Mouse (Mus musculus): ENCODE results near the gene Gbf1. TPM values are rescaled to one million over a fixed set of nuclear protein-coding genes. Genes with fewer than 3 reads are reported as not detected.

Gene Gbf1
- total and polyA plus RNA-seq, 3 experiments = 8.6 to 26.1 (median 18.7) TPM

DNA sequence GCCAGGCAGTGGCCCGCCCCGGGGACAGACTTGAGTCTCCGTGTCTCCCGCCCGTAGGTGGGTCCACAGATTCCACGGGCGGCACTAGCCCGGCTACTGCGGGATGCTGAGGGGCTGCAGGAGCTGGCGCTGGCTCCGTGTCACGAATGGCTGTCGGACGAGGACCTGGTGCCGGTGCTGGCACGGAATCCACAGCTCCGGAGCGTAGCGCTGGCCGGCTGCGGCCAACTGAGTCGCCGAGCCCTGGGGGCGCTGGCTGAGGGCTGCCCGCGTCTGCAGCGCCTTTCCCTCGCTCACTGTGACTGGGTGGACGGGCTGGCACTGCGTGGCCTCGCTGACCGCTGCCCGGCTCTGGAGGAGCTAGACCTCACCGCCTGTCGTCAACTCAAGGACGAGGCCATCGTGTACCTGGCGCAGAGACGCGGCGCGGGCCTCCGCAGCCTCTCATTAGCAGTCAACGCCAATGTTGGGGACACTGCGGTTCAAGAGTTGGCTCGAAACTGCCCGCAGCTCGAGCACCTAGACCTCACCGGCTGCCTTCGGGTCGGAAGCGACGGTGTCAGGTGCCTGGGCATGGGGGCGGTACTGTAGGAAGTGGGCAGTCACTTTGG, 176.8 kb downstream of the Gbf1 start:
- dilution Hi-C loops (cut with MboI; ENCODE audit: extremely low pct_ligation_motif_present, extremely low pct_unique_long_range_greater_than_20kb, low sequenced_read_pairs) (no loop called here), in situ Hi-C loops (cut with MboI; ENCODE audit: low pct_ligation_motif_present, low pct_unique_long_range_greater_than_20kb, low sequenced_read_pairs) (no loop called here)
- Histone ChIP-seq H3K4me3 (replicated peaks in 1 of 3; ENCODE audit: low read depth in 2 of 3, low read length in 2 of 3, poor library complexity in 1 of 3) (peak overlapping the region; percentile 67 to 86 (median 68)), H3K9ac (ENCODE audit: insufficient read depth, low read depth) (peak overlapping the region; percentile 45; the same call in 1 of the 2 replicates), H3K4me1 (ENCODE audit: control insufficient read depth in 1 of 2, insufficient read depth in 2 of 2) (peaks cover 9 to 37% of the 10 kb centered on the region in 2 experiments), H3K36me3 (replicated peaks in 1 of 2; ENCODE audit: control insufficient read depth in 1 of 2, insufficient read depth in 1 of 2, low read length in 1 of 2) (peaks cover 22 to 41% of the 10 kb centered on the region in 2 experiments), H3K27me3 (replicated peaks) (peaks cover 28% of the 10 kb centered on the region), H3K79me2 (replicated peaks; ENCODE audit: control insufficient read depth, extremely low read depth, insufficient read depth, poor library complexity, severe bottlenecking) (no peaks in the 10 kb centered on the region), H3K4me2 (ENCODE audit: insufficient read depth, low read depth, poor library complexity, severe bottlenecking) (peak overlapping the region; percentile 75), H3K27ac (ENCODE audit: insufficient read depth, low read depth) (peak overlapping the region; percentile 88; the same call in 1 of the 2 replicates), H3K9me3 (replicated peaks; ENCODE audit: low read length) (no peaks in the 10 kb centered on the region)
- no peak for TF ChIP-seq BHLHE40 (IDR thresholded peaks at IDR 0.05; ENCODE audit: low read depth, low read length)
- TF ChIP-seq USF2 (conservative IDR thresholded peaks at IDR 0.05; ENCODE audit: low read depth, low read length) = no peak
- no peak for TF ChIP-seq POLR2AphosphoS2 (IDR thresholded peaks at IDR 0.05; ENCODE audit: low read depth, low read length)
- TF ChIP-seq PAX5 (IDR thresholded peaks at IDR 0.05; ENCODE audit: low read length) = no peak
- no peak for TF ChIP-seq GABPA (IDR thresholded peaks at IDR 0.05; ENCODE audit: insufficient replicate concordance, low read depth, low read length)
- no peak for TF ChIP-seq MXI1 (IDR thresholded peaks at IDR 0.05; ENCODE audit: low read depth, low read length)
- no peak for TF ChIP-seq UBTF (IDR thresholded peaks at IDR 0.05; ENCODE audit: low read depth, low read length)
- TF ChIP-seq CTCF (conservative IDR thresholded peaks at IDR 0.05 in 1 of 2, IDR thresholded peaks at IDR 0.05 in 1 of 2; ENCODE audit: low read depth in 2 of 2, low read length in 2 of 2) = no peak
- no peak for TF ChIP-seq ZNF384 (IDR thresholded peaks at IDR 0.05; ENCODE audit: low read depth, low read length)
- TF ChIP-seq TCF12 (IDR thresholded peaks at IDR 0.05; ENCODE audit: low read depth, low read length) = no peak
- no peak for TF ChIP-seq MEF2A (IDR thresholded peaks at IDR 0.05; ENCODE audit: borderline replicate concordance, low read depth, low read length)
- TF ChIP-seq ZC3H11A (IDR thresholded peaks at IDR 0.05; ENCODE audit: low read depth, low read length) = no peak
- TF ChIP-seq NELFE (IDR thresholded peaks at IDR 0.05; ENCODE audit: low read depth, low read length) = no peak
- no peak for DNase-seq (ENCODE audit: extremely low read depth)

DNA sequence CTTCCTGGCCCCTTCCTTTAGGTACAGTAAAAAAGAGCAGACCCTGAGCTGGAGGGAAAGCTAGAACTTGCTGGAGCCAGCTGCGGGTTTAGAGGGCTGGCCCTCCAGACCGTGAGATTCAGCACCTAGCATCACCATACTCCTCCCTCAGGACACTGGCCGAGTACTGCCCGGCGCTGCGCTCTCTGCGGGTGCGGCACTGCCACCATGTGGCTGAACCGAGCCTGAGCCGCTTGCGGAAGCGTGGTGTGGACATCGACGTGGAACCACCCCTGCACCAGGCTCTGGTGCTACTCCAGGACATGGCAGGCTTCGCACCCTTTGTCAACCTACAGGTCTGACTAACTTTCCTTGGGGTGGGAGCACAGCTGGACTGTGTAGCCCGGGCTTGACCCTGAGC, 177.6 kb downstream of the Gbf1 start:
- peak; percentile 66 for DNase-seq (ENCODE audit: extremely low read depth)
- no peak overlapping the region for H3K4me3 ChIP-seq (replicated peaks in 1 of 3; ENCODE audit: low read depth in 2 of 3, low read length in 2 of 3, poor library complexity in 1 of 3)
- peaks cover 12 to 43% of the 10 kb centered on the region in 2 experiments for H3K4me1 ChIP-seq (ENCODE audit: control insufficient read depth in 1 of 2, insufficient read depth in 2 of 2)
- TF ChIP-seq ZC3H11A (IDR thresholded peaks at IDR 0.05; ENCODE audit: low read depth, low read length) (peak; percentile 4; the same call in 1 of the 2 replicates), MAZ (IDR thresholded peaks at IDR 0.05; ENCODE audit: low read depth, low read length) (no peak), MAFK (IDR thresholded peaks at IDR 0.05; ENCODE audit: insufficient replicate concordance, low read length) (no peak), BHLHE40 (IDR thresholded peaks at IDR 0.05; ENCODE audit: low read depth, low read length) (peak; percentile 20; the same call in 1 of the 2 replicates), ELF1 (IDR thresholded peaks at IDR 0.05; ENCODE audit: low read depth, low read length) (peak; percentile 78), TBP (conservative IDR thresholded peaks at IDR 0.05; ENCODE audit: low read depth, low read length) (no peak), HCFC1 (IDR thresholded peaks at IDR 0.05; ENCODE audit: low read depth, low read length) (peak; percentile 56), GABPA (IDR thresholded peaks at IDR 0.05; ENCODE audit: insufficient replicate concordance, low read depth, low read length) (no peak), USF2 (conservative IDR thresholded peaks at IDR 0.05; ENCODE audit: low read depth, low read length) (no peak), RCOR1 (conservative IDR thresholded peaks at IDR 0.05; ENCODE audit: low read depth, low read length) (no peak), PAX5 (IDR thresholded peaks at IDR 0.05; ENCODE audit: low read length) (no peak), CHD2 (IDR thresholded peaks at IDR 0.05; ENCODE audit: low read length) (no peak), POLR2A (IDR thresholded peaks at IDR 0.05; ENCODE audit: low read depth, low read length) (peak; percentile 30; the same call in 1 of the 2 replicates), JUN (IDR thresholded peaks at IDR 0.05; ENCODE audit: insufficient read depth, low read depth, low read length) (no peak), ZKSCAN1 (IDR thresholded peaks at IDR 0.05; ENCODE audit: borderline replicate concordance, low read depth, low read length) (no peak), NRF1 (IDR thresholded peaks at IDR 0.05; ENCODE audit: low read depth, low read length) (peak; percentile 44; the same call in 1 of the 2 replicates), RAD21 (IDR thresholded peaks at IDR 0.05; ENCODE audit: low read depth, low read length) (peak; percentile 87), MYC (IDR thresholded peaks at IDR 0.05; ENCODE audit: low read depth, low read length) (no peak), EP300 (IDR thresholded peaks at IDR 0.05; ENCODE audit: low read length) (no peak), TCF12 (IDR thresholded peaks at IDR 0.05; ENCODE audit: low read depth, low read length) (peak; percentile 49; the same call in 1 of the 2 replicates), MEF2A (IDR thresholded peaks at IDR 0.05; ENCODE audit: borderline replicate concordance, low read depth, low read length) (0 out of 2 replicates have a peak, but pooled peaks have one; percentile 23), JUND (conservative IDR thresholded peaks at IDR 0.05; ENCODE audit: low read depth, low read length) (no peak), MXI1 (IDR thresholded peaks at IDR 0.05; ENCODE audit: low read depth, low read length) (peak; percentile 76; the same call in 1 of the 2 replicates), NELFE (IDR thresholded peaks at IDR 0.05; ENCODE audit: low read depth, low read length) (0 out of 2 replicates have a peak, but pooled peaks have one; percentile 45), CHD1 (IDR thresholded peaks at IDR 0.05; ENCODE audit: low read depth, low read length) (no peak), KAT2A (IDR thresholded peaks at IDR 0.05; ENCODE audit: insufficient replicate concordance, low read length) (no peak)

More for the DNA sequence above, 177.6 kb downstream of the Gbf1 start:
- Histone ChIP-seq H3K27ac (ENCODE audit: insufficient read depth, low read depth) (no peak overlapping the region), H3K36me3 (replicated peaks in 1 of 2; ENCODE audit: control insufficient read depth in 1 of 2, insufficient read depth in 1 of 2, low read length in 1 of 2) (peaks cover 22 to 42% of the 10 kb centered on the region in 2 experiments), H3K9me3 (replicated peaks; ENCODE audit: low read length) (no peaks in the 10 kb centered on the region), H3K4me2 (ENCODE audit: insufficient read depth, low read depth, poor library complexity, severe bottlenecking) (no peak overlapping the region), H3K27me3 (replicated peaks) (peaks cover 20% of the 10 kb centered on the region), H3K79me2 (replicated peaks; ENCODE audit: control insufficient read depth, extremely low read depth, insufficient read depth, poor library complexity, severe bottlenecking) (no peaks in the 10 kb centered on the region), H3K9ac (ENCODE audit: insufficient read depth, low read depth) (no peak overlapping the region)
- dilution Hi-C loops (cut with MboI; ENCODE audit: extremely low pct_ligation_motif_present, extremely low pct_unique_long_range_greater_than_20kb, low sequenced_read_pairs) (no loop called here), in situ Hi-C loops (cut with MboI; ENCODE audit: low pct_ligation_motif_present, low pct_unique_long_range_greater_than_20kb, low sequenced_read_pairs) (no loop called here)
